Mouse (Mus musculus): Measurements from ENCODE around the gene Fto.

Fto gene

DNA sequence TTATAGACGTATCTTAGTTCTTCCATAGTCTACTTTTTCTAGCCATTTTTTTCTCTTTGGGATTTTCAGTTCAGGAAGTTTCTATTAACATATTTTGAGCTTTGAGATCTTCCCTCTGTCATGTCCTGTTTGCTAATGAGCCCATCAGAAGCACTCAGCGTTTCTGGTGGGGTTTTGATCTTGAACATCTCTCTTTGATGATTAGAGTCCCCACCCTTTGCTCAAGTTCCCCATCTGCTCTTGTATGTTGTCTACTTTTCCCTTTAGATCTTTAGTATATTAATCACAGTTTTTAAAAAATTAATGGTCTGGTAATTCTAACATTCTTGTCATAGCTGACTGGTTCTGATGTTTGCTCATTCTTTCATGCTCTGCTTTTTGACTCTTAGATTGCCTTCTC is 150.4 kb downstream of the Fto start:
- DNase-seq, result no peak

DNA sequence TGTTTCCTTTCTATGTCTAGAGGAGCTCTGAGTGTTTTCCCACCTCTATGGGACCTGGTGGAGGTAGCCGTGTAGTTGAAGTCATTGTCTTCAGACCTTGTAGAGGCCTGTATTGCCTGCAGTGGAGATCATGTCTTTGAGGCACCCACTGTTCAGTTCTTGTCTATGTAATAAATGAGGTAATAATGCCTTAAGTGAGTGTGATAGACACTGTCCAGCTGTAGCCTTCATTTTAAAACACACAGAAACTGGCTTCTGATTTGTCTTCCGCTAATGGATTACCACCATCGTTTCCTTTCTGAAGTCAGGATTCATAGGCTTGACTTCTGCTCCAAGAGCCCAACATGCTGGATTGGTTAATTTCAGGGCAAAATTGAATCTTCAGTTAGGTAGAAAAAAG is 154.1 kb downstream of the Fto start:
- no peak for DNase-seq

DNA sequence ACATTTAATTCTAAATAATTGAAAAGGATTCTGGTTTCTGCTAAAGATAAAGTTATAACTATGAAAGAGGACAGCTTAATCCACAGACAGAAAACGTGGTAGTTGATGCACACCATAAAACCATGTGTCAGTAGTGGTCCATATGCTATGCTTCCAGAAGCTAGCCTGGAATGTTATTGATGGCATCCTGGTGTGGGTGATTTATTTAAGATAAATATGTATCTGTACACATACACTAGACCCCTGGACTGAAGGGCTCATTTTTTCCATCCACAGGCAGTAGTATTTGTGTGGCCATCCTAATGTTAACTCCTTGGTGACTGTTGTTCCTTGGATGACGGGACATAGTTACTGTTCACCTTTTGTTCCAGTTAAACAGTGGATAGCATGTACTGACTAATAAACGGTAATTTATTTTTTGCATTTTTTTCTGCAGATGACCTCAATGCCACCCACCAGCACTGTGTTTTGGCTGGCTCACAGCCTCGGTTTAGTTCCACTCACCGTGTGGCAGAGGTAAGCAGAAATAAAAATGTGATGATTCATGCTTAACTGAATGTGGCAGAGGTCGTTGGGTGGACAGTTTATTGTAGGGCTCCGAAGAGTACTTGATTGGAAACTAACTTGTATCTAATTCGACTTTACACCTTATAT is 154.7 kb downstream of the Fto start:
- peak in 1 of 2 experiments; percentile 44 for DNase-seq

DNA sequence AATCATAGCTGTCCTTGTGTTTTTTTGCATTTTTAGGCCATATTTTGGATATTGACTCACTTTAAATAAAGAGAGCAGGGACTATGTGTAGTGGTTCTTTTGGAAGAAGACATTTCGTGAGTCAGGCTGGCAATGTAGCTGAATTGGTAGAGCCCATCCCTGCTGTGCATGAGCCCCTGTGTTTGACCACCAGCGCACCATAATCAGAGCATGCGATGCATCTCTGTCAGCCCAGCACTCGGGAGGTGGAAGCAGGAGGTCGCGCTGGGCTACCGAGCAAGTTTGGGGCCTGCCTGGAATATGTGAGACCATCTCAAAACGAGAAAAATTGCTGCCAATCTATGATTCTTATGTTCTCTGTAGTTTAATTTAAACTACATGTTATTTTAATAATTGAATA is 156.1 kb downstream of the Fto start:
- DNase-seq, result no peak

DNA sequence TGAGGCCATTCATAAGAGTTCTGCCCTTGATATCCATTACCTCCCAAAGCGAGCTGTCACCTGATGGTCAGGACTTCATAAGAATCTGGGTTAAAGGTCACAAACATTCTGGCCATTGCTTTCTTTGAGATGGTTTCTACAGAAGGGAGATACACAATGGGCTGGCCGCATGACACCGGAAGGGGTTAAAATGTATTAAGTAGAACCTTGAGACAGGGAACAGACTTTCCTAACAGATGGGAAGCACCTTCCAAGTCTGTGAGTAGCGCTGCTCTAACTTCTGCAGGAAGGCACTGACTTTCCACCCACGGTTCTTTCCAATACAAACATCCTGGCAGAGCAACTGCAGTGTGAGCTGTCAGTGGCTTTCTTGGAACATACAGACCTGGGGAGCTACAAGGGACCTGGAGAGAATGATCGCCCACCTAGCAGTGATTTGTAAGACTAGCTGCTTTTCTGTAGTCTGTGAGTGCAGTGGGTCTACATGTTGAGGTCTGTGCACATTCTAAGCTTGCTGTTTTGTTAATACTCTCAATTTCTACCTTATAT is 161.5 kb downstream of the Fto start:
- no peak for DNase-seq

DNA sequence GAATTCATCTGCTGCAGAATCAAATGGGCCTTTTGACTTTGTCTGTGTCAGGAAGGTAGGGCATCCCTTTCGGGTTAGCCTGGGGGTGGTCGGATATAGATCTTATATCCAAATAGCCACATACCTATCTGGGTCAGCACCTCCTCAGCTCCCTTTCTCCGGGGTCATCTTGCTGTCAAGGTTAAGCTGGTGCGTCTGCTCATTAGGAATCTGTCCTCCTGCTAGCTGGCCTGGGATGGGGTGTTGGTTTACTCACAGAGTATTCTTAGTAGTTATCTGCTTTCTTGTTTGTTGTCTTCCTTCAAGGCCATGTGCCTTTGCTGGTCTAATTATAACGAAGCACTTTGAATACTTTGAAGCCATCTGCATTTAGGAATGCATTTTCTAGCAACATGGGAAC is 163.7 kb downstream of the Fto start:
- DNase-seq, result no peak

DNA sequence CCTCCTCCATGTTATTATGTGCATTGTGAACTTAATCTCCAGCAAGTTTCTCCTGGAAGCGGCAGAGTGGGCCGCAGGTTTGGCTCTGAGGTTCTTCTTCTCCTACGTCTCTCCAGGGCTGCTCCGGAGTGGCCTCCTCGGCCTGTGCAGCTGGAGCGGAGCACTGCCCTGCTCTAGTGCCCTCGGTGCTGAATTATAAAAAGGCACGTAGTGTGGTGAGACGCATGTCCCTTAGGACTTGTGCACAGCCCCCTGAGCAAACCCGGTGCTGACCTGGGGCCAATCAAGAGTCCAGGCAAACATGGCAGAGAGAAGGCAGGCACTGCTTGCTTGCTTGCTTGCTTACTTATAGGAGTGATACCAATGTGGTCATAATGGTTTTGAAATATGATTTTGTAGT is 164.1 kb downstream of the Fto start:
- DNase-seq, result no peak

DNA sequence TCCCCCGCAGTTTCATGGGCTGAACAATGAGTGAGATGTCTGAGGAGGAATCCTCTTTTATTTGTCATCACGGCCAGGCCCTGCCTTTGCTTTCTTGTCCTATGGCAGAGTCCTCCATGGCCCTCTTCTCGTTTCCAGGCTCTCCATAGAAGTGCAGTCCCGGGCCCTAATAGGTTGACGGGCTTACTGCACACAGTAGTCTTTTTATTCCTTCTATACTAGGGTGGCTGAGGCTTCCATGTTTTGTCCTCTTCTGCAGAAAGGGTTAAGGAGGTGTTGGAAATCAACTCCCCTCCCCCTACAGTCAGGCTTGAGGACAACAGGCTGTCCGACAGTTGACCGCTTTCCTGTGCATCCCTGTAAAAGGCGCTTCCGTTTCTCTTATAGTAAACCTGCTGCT is 169.2 kb downstream of the Fto start:
- DNase-seq, result no peak

DNA sequence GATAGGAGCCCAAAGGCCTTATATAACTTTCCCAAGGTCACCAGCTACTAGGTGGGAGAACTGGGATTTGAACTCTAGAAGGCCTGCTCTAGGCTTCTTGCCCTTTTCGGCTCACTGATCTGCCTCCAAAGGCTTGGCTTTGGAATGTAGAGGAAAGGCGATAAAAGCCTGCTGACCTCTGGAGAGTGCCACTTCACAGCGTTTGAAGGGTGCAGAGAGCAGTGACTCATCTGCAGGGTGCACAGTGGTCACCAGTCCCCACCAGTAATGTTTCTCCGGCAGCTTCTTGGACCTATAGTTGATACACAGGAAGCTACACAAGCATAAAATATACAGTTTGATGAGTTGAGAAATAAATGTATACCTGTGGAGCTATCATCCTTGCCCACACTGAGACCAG is 173.1 kb downstream of the Fto start:
- no peak for DNase-seq

DNA sequence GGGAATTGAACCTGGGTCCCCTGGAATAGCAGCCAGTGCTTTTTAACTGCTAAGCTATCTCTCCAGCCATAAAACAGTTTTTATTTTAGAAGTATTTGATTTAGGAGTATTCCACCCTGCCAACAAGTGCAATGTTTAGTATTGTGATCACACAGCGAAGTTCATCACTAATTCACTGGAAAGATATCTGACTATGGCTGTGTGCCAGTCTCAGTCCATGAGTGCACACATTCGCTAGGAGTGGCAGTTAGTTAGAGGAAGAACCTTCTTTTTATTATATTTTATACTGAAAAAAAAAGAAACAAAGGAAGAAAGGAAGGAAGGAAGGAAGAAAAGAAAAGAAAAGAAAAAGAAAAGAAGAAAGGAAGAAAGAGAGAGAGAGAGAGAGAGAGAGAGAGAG is 174.1 kb downstream of the Fto start:
- no peak for DNase-seq

DNA sequence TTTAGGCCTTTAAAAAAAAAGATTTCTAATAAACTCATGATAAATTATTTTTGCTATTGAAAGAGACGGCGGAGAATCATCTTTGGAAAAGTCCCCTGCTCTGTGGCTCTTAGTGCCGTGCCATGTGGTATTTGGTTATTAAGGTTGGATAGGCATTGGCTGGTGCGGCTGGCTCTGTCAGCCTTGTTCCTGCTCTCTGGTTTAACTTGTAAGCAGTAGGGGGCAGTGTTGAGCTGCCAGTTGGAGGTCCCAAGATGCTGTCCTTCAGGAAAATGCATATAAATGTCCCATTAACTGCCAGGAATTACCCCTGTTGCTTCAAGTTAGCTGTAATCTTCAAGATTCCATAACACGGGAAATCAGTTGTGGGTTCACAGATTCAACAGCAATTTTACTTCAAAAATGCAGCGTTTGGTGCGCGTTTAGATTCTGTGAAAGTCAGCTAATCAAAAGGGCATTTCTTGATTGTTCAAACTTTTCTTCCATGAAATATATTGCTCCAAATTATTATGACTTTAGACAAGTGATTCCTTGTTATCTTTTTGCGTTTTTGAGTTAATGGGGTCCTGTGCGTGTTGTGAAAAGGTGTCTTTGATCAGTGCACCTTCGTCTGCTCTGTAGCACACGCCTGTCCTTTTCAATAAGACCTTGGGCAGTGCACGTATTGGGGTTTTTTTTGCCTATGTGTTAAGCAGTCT is 174.9 kb downstream of the Fto start:
- DNase-seq, result peak; percentile 61 to 79

DNA sequence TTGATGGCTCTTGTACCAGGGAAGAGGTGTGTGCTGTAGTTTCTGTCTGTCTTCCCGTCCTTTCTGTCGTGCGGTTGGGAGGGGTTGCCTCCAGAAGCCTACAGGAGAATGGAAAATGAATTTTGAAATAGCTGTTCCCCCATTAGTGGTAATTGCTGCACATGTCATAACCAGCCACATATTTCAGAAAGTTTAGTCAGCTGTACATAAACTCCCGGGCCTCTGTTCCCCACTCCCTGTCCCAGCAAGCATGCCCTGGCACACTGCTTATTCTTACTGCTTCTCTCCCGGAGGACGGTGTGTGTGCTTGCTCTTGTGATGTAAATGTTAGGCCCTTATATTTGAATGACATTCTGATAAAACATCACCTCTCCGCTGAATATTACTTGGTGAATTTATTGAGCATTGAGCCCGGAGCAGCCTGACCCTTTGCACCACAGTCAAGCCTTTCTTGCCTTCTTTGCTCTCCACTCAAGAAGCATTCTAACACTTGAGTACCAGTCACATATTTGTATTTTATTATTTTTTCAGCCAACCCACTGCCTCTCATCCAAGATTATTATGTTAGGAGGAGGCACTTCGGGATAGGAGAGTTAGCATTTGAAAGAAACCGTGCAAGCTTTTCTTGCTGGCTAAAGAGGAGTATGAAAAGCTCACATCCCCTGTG is 175.6 kb downstream of the Fto start:
- DNase-seq, result no peak

DNA sequence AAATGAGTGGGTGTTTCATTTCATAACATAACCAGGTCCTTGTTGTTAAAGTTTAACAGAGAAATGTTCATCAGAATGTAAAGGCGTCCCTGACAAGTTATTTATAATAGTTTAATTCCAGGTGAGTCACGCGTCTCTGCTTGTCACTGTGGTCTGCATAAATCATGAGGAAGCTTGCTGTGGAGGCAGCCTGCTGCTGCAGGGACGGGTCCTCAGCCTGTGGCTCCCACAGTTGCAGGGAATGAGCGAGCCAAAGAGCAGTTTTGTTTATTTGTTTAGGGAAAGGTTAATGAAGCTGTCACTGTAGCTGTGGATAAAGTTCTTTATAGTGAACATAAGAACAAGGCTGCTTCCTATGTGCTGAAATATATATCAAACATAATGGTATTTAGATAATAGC is 176.7 kb downstream of the Fto start:
- no peak for DNase-seq

DNA sequence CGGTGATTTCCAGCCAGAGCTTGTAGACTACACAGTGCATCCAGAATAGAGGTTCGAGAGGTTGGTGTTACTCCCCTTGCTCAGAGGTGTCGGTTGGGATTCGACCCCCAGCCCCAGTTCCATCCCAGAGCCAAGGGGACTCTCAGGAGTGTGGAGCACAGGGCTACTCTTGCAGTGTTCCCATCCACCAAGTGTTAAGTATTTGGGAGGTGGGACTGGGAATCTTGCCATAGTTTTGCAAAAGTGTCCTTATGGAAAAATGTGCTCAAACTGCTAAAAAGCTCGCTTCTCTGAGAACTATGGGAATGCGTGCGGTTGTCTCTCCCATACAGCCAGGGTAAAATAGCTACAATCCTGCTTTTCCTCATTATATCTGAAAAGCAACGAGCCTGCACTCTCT is 180.0 kb downstream of the Fto start:
- no peak for DNase-seq

DNA sequence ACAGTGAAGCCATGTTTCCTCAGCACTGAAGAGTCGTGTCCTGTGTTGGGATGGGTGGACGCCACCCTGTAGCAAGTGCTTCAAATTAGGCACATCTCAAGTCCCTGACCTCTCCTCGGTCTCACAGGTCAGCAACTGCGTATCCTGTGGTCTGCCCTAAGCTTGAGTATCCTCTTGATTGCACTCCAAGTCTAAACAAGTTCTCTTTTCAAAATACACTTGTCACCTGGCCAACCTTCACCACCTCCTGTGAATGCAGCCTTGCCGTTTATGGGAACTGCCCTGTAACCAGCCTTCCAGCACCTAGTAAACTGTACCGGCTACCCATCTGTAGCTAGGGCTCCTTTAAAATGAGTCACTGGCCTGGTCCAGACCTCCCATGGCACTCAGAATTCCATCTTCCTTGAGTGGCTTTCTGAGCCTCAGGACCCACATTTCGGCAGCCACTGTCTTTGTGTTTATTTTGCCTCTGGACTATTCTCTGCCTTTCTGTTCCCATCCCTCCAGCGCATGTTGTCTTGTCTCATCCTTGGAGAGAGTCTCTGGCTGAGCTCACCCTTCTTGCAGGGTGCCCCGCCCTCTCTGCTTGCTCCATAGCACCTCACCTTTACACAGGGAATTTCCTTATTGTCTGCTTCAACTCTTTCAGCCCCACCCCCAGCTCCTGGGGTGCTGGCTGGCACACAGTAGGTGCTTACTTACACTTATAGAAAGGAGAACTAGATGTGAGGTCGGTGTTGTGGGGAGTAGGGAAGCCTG is 181.4 kb downstream of the Fto start:
- DNase-seq, result no peak

DNA sequence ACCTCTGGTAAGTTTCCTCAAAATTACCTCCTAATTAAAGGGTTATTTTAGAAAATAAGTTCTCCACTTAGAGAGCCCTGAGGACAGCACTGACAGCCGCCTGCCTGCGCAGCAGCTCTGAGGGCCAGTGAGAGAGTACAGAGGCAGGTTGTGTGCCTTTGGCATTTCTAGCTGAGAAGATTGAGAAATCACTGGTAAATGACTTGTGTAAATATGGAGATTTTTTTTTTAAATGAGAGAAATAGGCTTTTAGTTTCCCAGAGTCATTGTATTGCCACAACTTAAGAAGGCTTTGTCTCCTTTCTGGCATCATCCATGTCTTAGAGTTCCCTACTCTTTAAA is 181.9 kb downstream of the Fto start:
- no peak for DNase-seq

DNA sequence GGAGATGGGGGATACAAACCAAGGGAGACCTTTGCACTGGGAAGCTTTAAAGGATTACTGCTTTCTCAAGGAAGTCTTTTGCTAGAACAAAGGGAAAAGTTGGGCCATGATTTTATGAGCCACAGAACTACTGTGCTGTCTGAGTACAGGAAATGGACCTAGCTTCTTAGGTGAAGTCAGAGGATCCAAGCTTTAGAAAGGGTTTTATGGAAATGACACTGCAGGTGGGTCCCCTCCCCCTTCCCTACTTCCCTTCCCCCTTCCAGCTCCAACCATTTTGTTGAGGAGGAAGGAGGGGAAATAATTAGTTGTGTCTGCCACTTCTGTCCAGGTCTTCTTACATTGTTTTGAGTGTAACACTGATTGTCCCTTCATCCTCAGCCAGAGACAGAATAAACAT is 182.7 kb downstream of the Fto start:
- no peak for DNase-seq

DNA sequence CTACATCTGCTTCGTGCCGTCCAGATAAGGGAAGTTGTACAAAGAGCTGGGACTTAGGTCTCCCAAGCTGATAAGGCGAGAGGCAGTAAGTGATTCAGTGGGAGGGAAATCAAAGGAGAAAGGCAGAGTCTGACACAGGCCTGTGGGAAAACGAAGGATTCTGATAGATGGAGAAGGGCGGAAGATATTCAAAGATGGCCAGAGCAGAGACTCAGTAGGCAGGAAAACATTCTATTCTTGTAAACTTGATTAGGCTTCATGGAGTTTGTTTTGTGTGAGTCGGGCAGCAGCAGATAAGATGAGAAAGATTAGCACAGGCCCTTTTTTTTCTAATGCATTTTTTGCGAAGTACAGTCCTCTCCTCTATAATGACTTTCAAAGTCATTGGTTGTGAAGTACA is 183.6 kb downstream of the Fto start:
- no peak for DNase-seq

DNA sequence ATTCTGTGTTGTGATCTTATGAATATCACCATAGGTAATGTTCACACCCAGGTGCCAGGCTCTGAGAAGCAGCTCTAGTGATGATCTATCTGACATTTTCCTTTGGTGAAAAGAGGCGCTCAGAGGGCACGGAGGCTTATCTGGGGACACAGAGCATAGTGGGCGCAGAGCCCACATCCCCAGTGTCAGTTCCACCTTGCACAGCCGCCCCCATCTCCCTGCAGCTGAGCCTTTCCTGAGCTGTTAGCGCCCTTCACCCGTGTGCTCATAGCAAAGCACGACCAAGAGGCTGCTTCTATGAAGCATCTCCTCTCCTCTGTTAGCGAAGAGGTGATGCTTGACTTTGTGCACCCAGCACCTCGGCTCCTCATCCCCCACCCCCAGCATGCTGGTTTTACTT is 185.3 kb downstream of the Fto start:
- no peak for DNase-seq

DNA sequence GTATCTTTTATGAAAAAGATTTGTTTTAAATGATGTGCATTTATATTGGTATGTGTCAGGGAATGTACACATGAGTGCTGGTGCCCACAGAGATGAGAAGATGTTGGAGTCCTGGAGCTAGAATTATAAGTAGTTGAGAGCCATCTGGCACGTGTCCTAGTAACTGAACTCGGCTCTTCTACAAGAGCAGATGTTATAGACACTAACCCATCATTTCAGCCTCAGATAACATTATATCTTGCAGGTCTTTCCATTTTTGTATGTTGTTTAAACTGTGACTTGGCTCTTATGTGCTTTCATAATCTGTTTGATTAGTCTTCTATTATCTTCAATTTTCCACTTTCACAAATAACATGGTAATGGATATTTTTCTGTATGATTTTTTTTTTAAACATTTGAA is 186.0 kb downstream of the Fto start:
- DNase-seq, result no peak

DNA sequence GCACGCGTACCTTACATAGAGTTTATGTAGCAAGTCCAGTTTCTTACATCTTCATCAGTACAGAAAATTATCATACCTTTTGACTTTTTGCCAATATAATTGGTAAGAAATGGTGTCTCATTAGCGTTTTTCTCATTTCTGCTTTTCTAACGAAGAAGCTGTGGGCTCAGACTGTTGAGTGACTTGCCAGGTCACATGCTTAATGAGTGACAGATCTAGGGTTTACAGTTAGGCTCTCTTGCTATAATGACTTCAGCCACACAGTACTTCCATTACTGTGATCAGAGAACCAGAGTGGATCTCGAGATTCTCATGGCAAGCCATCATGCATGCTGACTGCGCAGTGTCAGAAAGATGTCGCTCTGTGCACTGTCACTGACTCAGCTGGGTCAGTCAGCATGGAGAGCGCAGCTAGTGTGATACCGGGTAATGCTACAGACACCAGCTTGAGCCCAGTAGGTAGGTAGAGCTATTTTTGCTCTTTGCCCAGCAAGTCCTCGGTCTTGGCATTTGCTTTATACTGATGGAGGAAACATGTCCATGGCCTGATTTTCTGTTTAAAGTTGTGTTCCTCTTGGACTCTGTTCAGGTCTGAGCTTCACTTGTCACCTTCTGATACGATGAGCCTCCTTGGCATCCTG is 188.8 kb downstream of the Fto start:
- no peak for DNase-seq

DNA sequence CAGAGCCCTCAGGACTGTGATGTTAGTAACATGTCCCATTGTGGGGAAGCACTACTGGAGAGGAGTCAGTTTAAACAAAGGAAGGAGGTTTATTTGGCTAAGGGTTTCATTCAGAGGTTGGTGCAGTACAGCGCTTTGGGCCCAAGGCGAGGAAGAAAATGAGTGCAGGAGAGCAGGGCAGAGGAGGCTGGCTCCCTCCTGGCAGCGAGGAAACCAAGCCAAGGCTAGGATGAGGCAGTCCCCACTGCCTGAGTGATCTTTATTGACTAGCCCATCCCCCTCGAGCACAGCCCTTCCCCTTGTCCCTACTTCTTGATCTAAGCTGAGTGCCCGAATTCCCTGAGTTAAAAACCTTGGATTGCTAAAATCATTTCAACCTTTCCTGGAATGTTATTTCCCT is 189.5 kb downstream of the Fto start:
- DNase-seq, result no peak

DNA sequence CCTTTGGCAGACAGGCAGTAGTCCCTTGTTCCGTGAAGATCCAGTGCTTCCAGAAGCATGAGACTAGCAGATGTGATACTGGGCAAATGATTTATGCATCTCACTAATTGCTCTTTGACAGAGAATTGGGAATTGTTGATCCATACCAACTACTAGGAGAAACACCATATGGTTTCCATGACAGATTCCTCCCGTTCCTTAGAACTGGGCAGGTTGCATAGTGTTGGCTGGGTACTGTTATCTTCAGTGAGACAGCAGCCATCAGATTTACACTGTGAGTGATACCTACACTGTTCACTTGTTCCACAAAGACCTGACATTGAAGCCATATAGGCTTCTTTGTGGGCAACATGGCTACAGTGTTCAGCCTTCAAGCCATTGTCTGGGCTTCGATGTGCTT is 191.0 kb downstream of the Fto start:
- DNase-seq, result no peak

All from kidney, adult 8-10 months (tissue).